Mouse (Mus musculus) lung, postnatal 0 days (tissue): ENCODE results near the gene Msantd2. TPM values are rescaled to one million over a fixed set of nuclear protein-coding genes. Genes with fewer than 3 reads are reported as not detected.

ENCODE experiments used
- ATAC-seq: fragments of 200-750 bp; cut with Nextera tagmentation; 2 replicates; pipeline ENCODE4 v1.8.0; 2017; ENCODE audit warnings: moderate library complexity
- DNase-seq: peaks from one replicate; pipeline ENCODE4 v3.0.0-alpha.2; 2016; ENCODE audit warnings: low spot score
- H3K27ac ChIP-seq: fragments of 300-500 bp; sonication (generic); 2 replicates; pipeline ENCODE4 v1.5.1; 2014; ENCODE audit warnings: antibody characterized with exemption, mild to moderate bottlenecking, low read length, mixed read lengths
- H3K27me3 ChIP-seq: fragments of 300-500 bp; sonication (generic); replicated peaks from 2 replicates; pipeline ENCODE4 v1.6.1; 2014; ENCODE audit warnings: low read length, mixed read lengths; ENCODE audit not compliant: insufficient read depth
- H3K36me3 ChIP-seq: fragments of 300-500 bp; sonication (generic); 2 replicates; pipeline ENCODE4 v1.6.1; 2014; ENCODE audit warnings: low read length, mixed read lengths; ENCODE audit not compliant: insufficient read depth
- H3K4me1 ChIP-seq: fragments of 300-500 bp; sonication (generic); 2 replicates; pipeline ENCODE4 v1.6.1; 2014; ENCODE audit warnings: antibody characterized with exemption, low read depth, low read length, mixed read lengths; ENCODE audit not compliant: insufficient read depth
- H3K4me2 ChIP-seq: fragments of 300-500 bp; sonication (generic); replicated peaks from 2 replicates; pipeline ENCODE4 v1.6.1; 2014; ENCODE audit warnings: low read depth, mild to moderate bottlenecking, low read length, moderate library complexity, mixed read lengths
- H3K4me3 ChIP-seq: fragments of 300-500 bp; sonication (generic); 2 replicates; pipeline ENCODE4 v1.5.1; 2014; ENCODE audit warnings: low read depth, low read length
- H3K9ac ChIP-seq: fragments of 300-500 bp; sonication (generic); replicated peaks from 2 replicates; pipeline ENCODE4 v1.6.1; 2014; ENCODE audit warnings: low read depth, mild to moderate bottlenecking
- H3K9me3 ChIP-seq: fragments of 300-500 bp; sonication (generic); 2 replicates; pipeline ENCODE4 v1.6.1; 2016; ENCODE audit warnings: low read length, mixed read lengths
- CTCF ChIP-seq: IDR thresholded peaks from 2 replicates; pipeline ENCODE4 v1.5.1; 2016; ENCODE audit warnings: antibody characterized with exemption, mild to moderate bottlenecking
- EP300 ChIP-seq: IDR thresholded peaks from 2 replicates; pipeline ENCODE4 v1.6.1; 2016; ENCODE audit warnings: antibody characterized with exemption, mild to moderate bottlenecking, control low read depth
- WGBS: fragments of 180-500 bp; shearing (Covaris S2); extraction: QIAGEN DNeasy Blood & Tissue Kit; methylation state at CpG from one replicate; pipeline ENCODE4 v1.1.7; 2014; 5-methylcytosine and 5-hydroxymethylcytosine counted together
- polyA plus RNA-seq: library from polyadenylated mRNA; unstranded; fragments of >200 nt; fragmentation: Nextera tagmentation; extraction: Ambion mirVana; gene quantifications from 2 replicates; pipeline ENCODE4 v1.2.1, GENCODE M21; 2015

Msantd2 gene
- polyA plus RNA-seq, 1 experiment from 2014 or later: 12.2 TPM

DNA sequence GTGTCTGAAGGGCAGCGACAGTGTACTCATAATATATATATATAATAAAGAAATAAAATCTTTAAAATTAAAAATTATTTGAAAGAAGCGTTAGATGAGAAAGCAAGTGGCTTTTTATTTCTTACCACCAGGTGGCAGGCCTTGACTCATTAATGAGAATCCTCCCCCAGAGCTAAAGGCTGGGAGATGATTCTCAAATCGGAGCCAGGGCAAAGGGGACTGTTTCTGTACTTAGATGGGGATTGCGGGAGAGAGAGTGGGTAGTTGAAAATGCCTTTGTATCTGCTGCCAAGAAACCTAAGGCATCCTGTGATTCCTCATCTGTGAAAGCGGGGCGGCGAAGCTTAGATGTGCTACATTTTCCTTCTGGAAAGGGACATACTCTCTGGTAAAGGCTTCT lies 26.4 kb upstream of the Msantd2 start:
- H3K27ac ChIP-seq: no peak overlapping the region
- H3K9ac ChIP-seq: no peak overlapping the region
- no peaks in the 10 kb centered on the region for H3K9me3 ChIP-seq
- peak; percentile 54 for ATAC-seq
- H3K4me2 ChIP-seq: no peak overlapping the region
- peaks cover 38% of the 10 kb centered on the region for H3K27me3 ChIP-seq
- peak; percentile 86 for DNase-seq
- WGBS: 15% methylated on average over 7 of the region's 7 CpGs
- no peaks in the 10 kb centered on the region for H3K36me3 ChIP-seq
- TF ChIP-seq EP300 (no peak), CTCF (peak; percentile 75)
- H3K4me1 ChIP-seq: 0 out of 2 replicates have a peak, but pooled peaks cover 3% of the 10 kb centered on the region
- H3K4me3 ChIP-seq: no peak overlapping the region

DNA sequence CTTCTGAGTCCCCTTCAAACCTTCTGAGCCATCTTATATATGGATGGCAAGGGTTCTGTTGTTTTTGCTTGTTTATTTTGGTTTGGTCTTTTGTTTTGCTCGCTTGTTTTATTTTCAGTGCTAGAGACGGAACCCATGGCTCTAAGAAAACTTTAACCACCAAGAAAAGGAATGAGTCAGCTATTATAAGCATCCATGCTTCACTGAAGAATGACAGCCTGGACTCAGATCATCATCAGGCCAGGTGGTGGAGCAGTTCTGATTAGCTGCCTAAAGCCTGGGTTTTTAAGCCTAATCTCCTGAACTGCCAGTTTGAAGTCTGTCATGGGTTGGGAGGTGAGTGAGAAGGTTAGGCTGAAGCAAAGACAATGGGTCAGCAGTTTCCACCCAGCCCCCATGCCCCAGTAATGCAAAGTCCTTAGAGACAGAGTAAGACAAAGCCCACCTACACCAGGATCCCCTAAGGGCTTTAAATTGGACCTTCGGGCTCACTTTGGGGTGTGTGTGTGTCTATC lies 15.5 kb upstream of the Msantd2 start:
- Histone ChIP-seq H3K4me1 (no peaks in the 10 kb centered on the region), H3K36me3 (no peaks in the 10 kb centered on the region), H3K9me3 (no peaks in the 10 kb centered on the region), H3K27ac (no peak overlapping the region), H3K4me3 (no peak overlapping the region), H3K4me2 (no peak overlapping the region), H3K27me3 (no peaks in the 10 kb centered on the region), H3K9ac (no peak overlapping the region)
- DNase-seq (no peak), ATAC-seq (no peak)
- 79% methylated on average over 3 of the region's 3 CpGs for WGBS
- TF ChIP-seq EP300 (no peak), CTCF (no peak)

DNA sequence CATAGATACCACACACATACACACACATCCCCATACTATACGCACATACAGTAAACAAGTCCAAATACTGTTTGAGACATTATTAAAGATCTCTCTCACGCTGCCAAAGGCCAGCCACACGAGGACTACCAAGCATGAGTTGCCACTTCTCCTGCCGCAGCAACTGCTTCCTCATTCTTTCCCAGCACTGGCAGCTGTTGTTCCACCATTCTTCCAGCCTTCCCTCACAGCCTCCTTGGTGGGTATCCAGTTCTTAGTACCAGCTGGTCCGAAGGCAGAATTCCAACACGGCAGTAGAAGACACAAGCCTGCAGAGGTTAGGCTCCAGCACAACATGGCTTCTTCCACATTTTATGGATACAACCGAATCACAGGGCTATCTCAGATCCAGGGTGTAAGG lies 14.2 kb upstream of the Msantd2 start:
- WGBS: 68% methylated on average over 7 of the region's 7 CpGs
- Histone ChIP-seq H3K4me2 (no peak overlapping the region), H3K27ac (no peak overlapping the region), H3K4me3 (no peak overlapping the region), H3K9me3 (no peaks in the 10 kb centered on the region), H3K9ac (no peak overlapping the region), H3K4me1 (no peaks in the 10 kb centered on the region), H3K36me3 (no peaks in the 10 kb centered on the region), H3K27me3 (no peaks in the 10 kb centered on the region)
- no peak for DNase-seq
- ATAC-seq: no peak
- TF ChIP-seq CTCF (no peak), EP300 (no peak)

DNA sequence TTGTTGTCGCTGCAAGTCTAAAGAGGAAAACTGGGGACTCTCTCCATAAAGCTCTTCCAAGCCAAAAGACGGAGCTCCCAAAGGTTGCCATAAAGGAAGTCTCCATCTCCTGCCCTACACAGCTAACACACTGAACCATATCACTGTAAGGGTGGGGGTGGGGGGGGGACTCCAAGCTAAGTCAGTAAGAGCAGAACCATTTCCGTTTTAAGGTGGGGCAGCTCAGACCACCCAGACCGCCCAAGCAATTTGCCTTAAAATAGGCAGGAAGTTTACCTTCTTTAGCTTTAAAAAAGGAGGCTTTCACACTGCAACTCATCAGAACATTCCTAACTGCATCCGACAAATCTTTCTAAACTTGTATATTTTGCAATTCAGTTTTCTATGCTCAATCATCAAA lies 4.0 kb upstream of the Msantd2 start:
- Histone ChIP-seq H3K9ac (no peak overlapping the region), H3K36me3 (no peaks in the 10 kb centered on the region), H3K4me2 (no peak overlapping the region), H3K27ac (no peak overlapping the region), H3K27me3 (no peaks in the 10 kb centered on the region), H3K4me3 (no peak overlapping the region), H3K9me3 (no peaks in the 10 kb centered on the region), H3K4me1 (peaks cover 2% of the 10 kb centered on the region; the same call in 1 of the 2 replicates)
- DNase-seq: no peak
- no peak for ATAC-seq
- WGBS: 52% methylated on average over 5 of the region's 5 CpGs
- TF ChIP-seq CTCF: no peak
- TF ChIP-seq EP300: no peak

DNA sequence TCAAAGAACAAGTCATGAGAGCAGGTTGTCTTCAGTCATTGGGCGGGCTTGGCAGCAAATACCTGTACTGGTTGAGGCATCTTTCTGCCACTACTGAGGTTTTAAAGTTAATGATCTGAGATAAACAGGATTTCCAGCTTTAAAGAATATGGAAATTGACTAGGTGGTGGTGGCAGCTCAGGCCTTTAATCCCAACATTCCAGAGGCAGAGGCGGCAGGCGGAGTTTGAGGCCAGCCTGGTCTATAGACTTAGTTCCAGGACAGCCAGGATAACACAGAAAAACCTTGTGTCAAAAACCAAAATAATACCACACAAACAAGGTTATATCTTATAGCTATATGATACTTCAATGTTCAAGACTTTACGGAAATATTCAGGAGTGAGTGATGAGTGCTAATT lies 1.1 kb upstream of the Msantd2 start:
- peak overlapping the region; percentile 100 for H3K27ac ChIP-seq
- H3K27me3 ChIP-seq: no peaks in the 10 kb centered on the region
- DNase-seq (no peak), ATAC-seq (no peak)
- no peak for TF ChIP-seq CTCF
- no peak for TF ChIP-seq EP300
- H3K4me3 ChIP-seq: peak overlapping the region; percentile 100
- H3K9me3 ChIP-seq: no peaks in the 10 kb centered on the region
- H3K4me2 ChIP-seq: peak overlapping the region; percentile 92
- H3K9ac ChIP-seq: peak overlapping the region; percentile 90; the same call in 1 of the 2 replicates
- WGBS: 41% methylated on average over 4 of the region's 4 CpGs
- peaks cover 6% of the 10 kb centered on the region; the same call in 1 of the 2 replicates for H3K4me1 ChIP-seq
- H3K36me3 ChIP-seq: no peaks in the 10 kb centered on the region

DNA sequence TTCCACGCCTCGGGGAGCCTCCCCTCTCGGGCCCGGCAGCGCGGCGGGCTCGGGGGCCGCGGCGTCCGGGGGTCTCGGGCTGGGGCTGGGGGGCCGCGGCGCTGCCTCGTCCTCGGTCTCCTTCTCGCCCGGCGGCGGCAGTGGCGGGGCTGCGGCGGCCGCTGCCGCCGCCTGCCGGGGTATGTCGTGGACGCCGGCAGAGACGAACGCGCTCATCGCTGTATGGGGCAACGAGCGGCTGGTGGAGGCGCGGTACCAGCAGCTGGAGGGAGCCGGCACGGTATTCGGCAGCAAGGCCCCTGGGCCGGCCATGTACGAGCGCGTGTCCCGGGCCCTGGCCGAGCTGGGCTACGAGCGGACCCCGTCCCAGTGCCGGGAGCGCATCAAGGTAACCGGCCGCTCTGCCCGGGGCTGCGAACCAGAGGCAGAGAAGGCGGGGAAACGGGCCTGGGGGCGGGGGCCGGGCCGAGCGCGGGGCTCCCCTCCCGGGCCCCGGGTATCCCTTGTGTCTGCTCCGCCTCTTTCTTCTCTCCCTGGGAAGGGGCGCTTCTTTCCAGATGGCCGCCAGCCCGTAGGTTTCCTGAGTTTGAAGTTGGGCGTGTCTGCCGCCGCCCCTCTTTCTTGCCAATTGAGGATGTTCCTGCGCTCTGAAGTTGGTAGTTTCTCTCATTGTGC lies 464 bp downstream of the Msantd2 start:
- Histone ChIP-seq H3K36me3 (no peaks in the 10 kb centered on the region), H3K27me3 (no peaks in the 10 kb centered on the region), H3K9me3 (no peaks in the 10 kb centered on the region), H3K4me3 (peak overlapping the region; percentile 100), H3K9ac (peak overlapping the region; percentile 90), H3K4me2 (peak overlapping the region; percentile 92), H3K27ac (peak overlapping the region; percentile 100), H3K4me1 (peaks cover 6% of the 10 kb centered on the region; the same call in 1 of the 2 replicates)
- peak; percentile 80 for DNase-seq
- peak; percentile 41 for ATAC-seq
- WGBS: 1% methylated on average over 50 of the region's 75 CpGs
- no peak for TF ChIP-seq EP300
- TF ChIP-seq CTCF: 0 out of 2 replicates have a peak, but pooled peaks have one; percentile 4
